Mouse (Mus musculus) C2C12 (cell line): Measurements from ENCODE around the gene 1700029I15Rik.

Experiments
- CEBPB ChIP-seq: IDR thresholded peaks from one replicate; pipeline ENCODE4 v1.6.1; 2011; ENCODE audit warnings: low read depth, mild to moderate bottlenecking, control low read depth, moderate library complexity
- CTCF ChIP-seq: IDR thresholded peaks from one replicate; pipeline ENCODE4 v1.5.1; 2011; ENCODE audit not compliant: control insufficient read depth, insufficient read depth, insufficient read length
- USF1 ChIP-seq: IDR thresholded peaks from one replicate; pipeline ENCODE4 v1.6.1; 2011; ENCODE audit warnings: low read depth, mild to moderate bottlenecking, control low read depth, moderate library complexity

GRCm38 (mm10) chr2:92426426-92426825, 44.1 kb downstream of the 1700029I15Rik start:
- TF ChIP-seq USF1, result no peak
- no peak for TF ChIP-seq CTCF
- no peak for TF ChIP-seq CEBPB
